12 mouse cellular contexts compared by ENCODE assay signal in genomic region chr11:67153123-67153522, GRCm38 (mm10). TPM values are rescaled to one million over a fixed set of nuclear protein-coding genes. Genes with fewer than 3 reads are reported as not detected.
A peak's percentile ranks its signal among the peaks of the same experiment; 100 is the strongest.
DNase-seq lines count a peak whose midpoint lies in the region; ATAC-seq and TF ChIP-seq lines count a peak whose summit lies in the region.
"Had no signal": no experiment of that assay in that cellular context is flagged by ENCODE, and none has a peak within 500 bp of the region (broad histone marks: within the 10 kb centered on the region; RNA-seq: fewer than 3 reads in every experiment).

No protein-coding gene starts in this region.

- H3K4me3 ChIP-seq in forebrain, postnatal 0 days (ENCODE audit: low read depth, low read length), result no peak overlapping the region

- H3K4me1 ChIP-seq in forebrain, postnatal 0 days (ENCODE audit: insufficient read depth), result no peaks in the 10 kb centered on the region; the same call in none of the 2 replicates

- no peaks in the 10 kb centered on the region for H3K9me3 ChIP-seq in forebrain, postnatal 0 days (ENCODE audit: low read length)

- 0% methylated on average over 1 of the region's 1 CpGs for WGBS in forebrain, postnatal 0 days

- peak; percentile 81 for DNase-seq in heart, adult 11 months
- DNase-seq in heart, adult 8-10 months (ENCODE audit: low spot score), result no peak
- DNase-seq in Muller cell, postnatal 12 days (ENCODE audit: inconsistent ontology term), result peak; percentile 95
- DNase-seq in forebrain, postnatal 0 days, result peak; percentile 72
- DNase-seq in left cerebral cortex, adult 18-20 months (ENCODE audit: low spot score in 2 of 2), result peak; percentile 71 to 77
- no peak for DNase-seq in neural tube, embryonic 10.5 days (ENCODE audit: extremely low spot score, low spot score)
- DNase-seq in cerebellum, adult 11-12 months, result no peak

- H3K4me2 ChIP-seq in forebrain, postnatal 0 days (ENCODE audit: low read depth), result no peak overlapping the region

- peak; percentile 81 for ATAC-seq in forebrain, postnatal 0 days
- ATAC-seq in CD4-positive, CD25-positive, alpha-beta regulatory T cell, adult 4 months, result no peak

- H3K27ac ChIP-seq in forebrain, postnatal 0 days (ENCODE audit: low read depth, low read length), result no peak overlapping the region

- no peaks in the 10 kb centered on the region for H3K36me3 ChIP-seq in forebrain, postnatal 0 days (ENCODE audit: insufficient read depth)

- TF ChIP-seq CTCF in forebrain, postnatal 0 days (IDR thresholded peaks at IDR 0.05; ENCODE audit: low read depth), result no peak

- H3K9ac ChIP-seq in forebrain, postnatal 0 days, result no peak overlapping the region

- no peaks in the 10 kb centered on the region for H3K27me3 ChIP-seq in forebrain, postnatal 0 days (ENCODE audit: insufficient read depth, low read length)

RNA-seq across cellular contexts. Expression of gene Myh2, which starts 17.7 kb away (rescaled TPM):
- under 1 TPM; 0.29 to 0.47 (median 0.35) TPM for total RNA-seq in heart, adult 8-10 months (2022)
- 0.31 and 0.33 TPM in 2 replicates for total RNA-seq in forebrain, postnatal 0 days (2014; rRNA removed)
- 0.14 and 0.18 TPM in 2 replicates for polyA plus RNA-seq in forebrain, postnatal 0 days (2015; fragmentation: Nextera tagmentation; extraction: Ambion mirVana)
- total RNA-seq in left cerebral cortex, adult 18-20 months (2021), result under 1 TPM; 0.82 to 0.93 TPM
- not detected for polyA plus RNA-seq in CD4-positive, CD25-positive, alpha-beta regulatory T cell, adult 4 months (2017; shearing (Covaris generic))
- total RNA-seq: ES-E14 had no signal
- polyA plus RNA-seq: hindbrain, embryonic 11.5 days; lung, embryonic 16.5 days; spleen, adult 2 months had no signal

RNA-seq across cellular contexts. Expression of gene Myh1, which starts 46.7 kb away (rescaled TPM):
- total RNA-seq in heart, adult 8-10 months (2022), result 1 to 10 TPM in 1 of 4 experiments, under 1 TPM in 3; 0.29 to 1.2 (median 0.54) TPM
- 0.23 and 0.24 TPM in 2 replicates for total RNA-seq in forebrain, postnatal 0 days (2014; rRNA removed)
- polyA plus RNA-seq in forebrain, postnatal 0 days (2015; fragmentation: Nextera tagmentation; extraction: Ambion mirVana), result 0.10 and 0.12 TPM in 2 replicates
- under 1 TPM; 0.28 to 0.37 TPM for total RNA-seq in left cerebral cortex, adult 18-20 months (2021)
- not detected for polyA plus RNA-seq in CD4-positive, CD25-positive, alpha-beta regulatory T cell, adult 4 months (2017; shearing (Covaris generic))
- polyA plus RNA-seq: lung, embryonic 16.5 days had no signal

Comparison
In these comparisons a context has a peak if more than half of its experiments do, and no peak if none do; other contexts are left out.
1. DNase-seq: peak in heart, adult 11 months (single experiment), Muller cell, postnatal 12 days (single experiment), forebrain, postnatal 0 days (single experiment) and left cerebral cortex, adult 18-20 months (2 of 2); none in heart, adult 8-10 months (single experiment), neural tube, embryonic 10.5 days (single experiment) and cerebellum, adult 11-12 months (single experiment).